Mouse (Mus musculus): ENCODE measurements around the gene Gdf11. TPM values are rescaled to one million over a fixed set of nuclear protein-coding genes. Genes with fewer than 3 reads are reported as not detected.

Gdf11 gene
- total RNA-seq, 4 experiments from 2014 or later: 2.7 to 8.9 (median 5.9) TPM

Other genes with a start within 250 kb of the Gdf11 start
- under 1 TPM in 3 of 4 experiments, not detected in 1; 0.24 to 0.51 (median 0.34) TPM for gene Ikzf4, start 245.7 kb downstream of the Gdf11 start, total RNA-seq (2022)
- 10 to 100 TPM; 32.2 to 37.4 (median 33.8) TPM for gene Suox, start 217.6 kb downstream of the Gdf11 start, total RNA-seq (2022)
- gene Rab5b, start 195.5 kb downstream of the Gdf11 start, total RNA-seq (2022): 100 to 1,000 TPM in 3 of 4 experiments, 10 to 100 TPM in 1; 97.0 to 103 (median 102) TPM
- gene Pmel, start 187.5 kb downstream of the Gdf11 start, total RNA-seq (2022): under 1 TPM in 1 of 4 experiments, not detected in 3; 0.25 TPM
- 1 to 10 TPM; 2.5 to 3.4 (median 2.6) TPM for gene Cdk2, start 186.7 kb downstream of the Gdf11 start, total RNA-seq (2022)
- 10 to 100 TPM in 1 of 4 experiments, 1 to 10 TPM in 3; 7.5 to 10.0 (median 8.0) TPM for gene Dgka, start 146.9 kb downstream of the Gdf11 start, total RNA-seq (2022)
- 10 to 100 TPM; 10.2 to 14.0 (median 11.9) TPM for gene Pym1, start 143.8 kb downstream of the Gdf11 start, total RNA-seq (2022)
- 1 to 10 TPM in 3 of 4 experiments, under 1 TPM in 1; 0.46 to 1.4 (median 1.1) TPM for gene Mmp19, start 100.8 kb downstream of the Gdf11 start, total RNA-seq (2022)
- 10 to 100 TPM; 23.5 to 27.2 (median 26.1) TPM for gene Dnajc14, start 87.7 kb downstream of the Gdf11 start, total RNA-seq (2022)
- 1 to 10 TPM; 2.0 to 2.3 (median 2.2) TPM for gene Tmem198b, start 87.3 kb downstream of the Gdf11 start, total RNA-seq (2022)
- gene Sarnp, start 74.4 kb downstream of the Gdf11 start, total RNA-seq (2022): 10 to 100 TPM; 20.0 to 29.0 (median 24.0) TPM
- gene Ormdl2, start 70.1 kb downstream of the Gdf11 start, total RNA-seq (2022): 1 to 10 TPM; 2.1 to 3.8 (median 2.7) TPM
- 100 to 1,000 TPM; 136 to 170 (median 151) TPM for gene Cd63, start 9.3 kb upstream of the Gdf11 start, total RNA-seq (2022)
- gene Rdh5, start 31.2 kb upstream of the Gdf11 start, total RNA-seq (2022): 1 to 10 TPM; 3.1 to 4.2 (median 3.7) TPM
- 100 to 1,000 TPM; 119 to 153 (median 140) TPM for gene Bloc1s1, start 32.3 kb upstream of the Gdf11 start, total RNA-seq (2022)
- gene Itga7, start 42.1 kb upstream of the Gdf11 start, total RNA-seq (2022): 10 to 100 TPM; 63.3 to 69.0 (median 65.3) TPM
- under 1 TPM in 1 of 4 experiments, not detected in 3; 0.32 TPM for gene Mettl7b, start 69.3 kb upstream of the Gdf11 start, total RNA-seq (2022)
- not detected for gene Olfr9, start 97.7 kb upstream of the Gdf11 start, total RNA-seq (2022)
- gene Olfr763, start 119.1 kb upstream of the Gdf11 start, total RNA-seq (2022): not detected
- gene Olfr764-ps1, start 148.2 kb upstream of the Gdf11 start, total RNA-seq (2022): not detected
- not detected for gene Olfr765, start 158.3 kb upstream of the Gdf11 start, total RNA-seq (2022)
- not detected for gene Olfr766-ps1, start 177.3 kb upstream of the Gdf11 start, total RNA-seq (2022)
- not detected for gene Olfr767, start 191.2 kb upstream of the Gdf11 start, total RNA-seq (2022)
- gene Olfr768, start 207.7 kb upstream of the Gdf11 start, total RNA-seq (2022): not detected
- not detected for gene Olfr769, start 226.1 kb upstream of the Gdf11 start, total RNA-seq (2022)
- gene Olfr770, start 247.3 kb upstream of the Gdf11 start, total RNA-seq (2022): not detected